Mouse (Mus musculus) MEL-GATA-1-ER (cell line): Measurements from ENCODE around the gene Mb21d2.

Experiments
- DNase-seq: peaks from one replicate; pipeline ENCODE4 v3.0.0-alpha.2; 2012; ENCODE audit warnings: low read depth; ENCODE audit errors: extremely low read depth

Mb21d2 gene

GRCm38 (mm10) chr16:28902620-28903565 lies 26.6 kb downstream of the Mb21d2 start:
- DNase-seq: no peak

GRCm38 (mm10) chr16:28899161-28899540 lies 30.3 kb downstream of the Mb21d2 start:
- no peak for DNase-seq

- DNase-seq: no peak
Observed at GRCm38 (mm10) chr16:28898509-28899160, 30.8 kb downstream of the Mb21d2 start.

GRCm38 (mm10) chr16:28896571-28896970 lies 32.9 kb downstream of the Mb21d2 start:
- DNase-seq: no peak

- no peak for DNase-seq
Observed at GRCm38 (mm10) chr16:28894872-28895271, 34.6 kb downstream of the Mb21d2 start.

GRCm38 (mm10) chr16:28893266-28893665 lies 36.2 kb downstream of the Mb21d2 start:
- DNase-seq: no peak

GRCm38 (mm10) chr16:28886201-28886745 lies 43.2 kb downstream of the Mb21d2 start:
- DNase-seq: no peak

- no peak for DNase-seq
Observed at GRCm38 (mm10) chr16:28885474-28885873, 44.0 kb downstream of the Mb21d2 start.

- DNase-seq: no peak
Observed at GRCm38 (mm10) chr16:28884661-28885060, 44.8 kb downstream of the Mb21d2 start.

- no peak for DNase-seq
Observed at GRCm38 (mm10) chr16:28883649-28884048, 45.8 kb downstream of the Mb21d2 start.

- no peak for DNase-seq
Observed at GRCm38 (mm10) chr16:28882687-28883428, 46.6 kb downstream of the Mb21d2 start.

- no peak for DNase-seq
Observed at GRCm38 (mm10) chr16:28881787-28882186, 47.7 kb downstream of the Mb21d2 start.

GRCm38 (mm10) chr16:28880756-28881155 lies 48.7 kb downstream of the Mb21d2 start:
- no peak for DNase-seq

GRCm38 (mm10) chr16:28880307-28880681 lies 49.2 kb downstream of the Mb21d2 start:
- DNase-seq: no peak

- DNase-seq: no peak
Observed at GRCm38 (mm10) chr16:28879636-28880306, 49.7 kb downstream of the Mb21d2 start.

GRCm38 (mm10) chr16:28877162-28877662 lies 52.3 kb downstream of the Mb21d2 start:
- DNase-seq: no peak

GRCm38 (mm10) chr16:28873404-28873895 lies 56.0 kb downstream of the Mb21d2 start:
- DNase-seq: no peak

GRCm38 (mm10) chr16:28870860-28871259 lies 58.6 kb downstream of the Mb21d2 start:
- no peak for DNase-seq

- DNase-seq: no peak
Observed at GRCm38 (mm10) chr16:28870456-28870855, 59.0 kb downstream of the Mb21d2 start.

- DNase-seq: no peak
Observed at GRCm38 (mm10) chr16:28868864-28869263, 60.6 kb downstream of the Mb21d2 start.
